Mouse (Mus musculus): ENCODE measurements around the gene Mall.

Gene Mall

DNA sequence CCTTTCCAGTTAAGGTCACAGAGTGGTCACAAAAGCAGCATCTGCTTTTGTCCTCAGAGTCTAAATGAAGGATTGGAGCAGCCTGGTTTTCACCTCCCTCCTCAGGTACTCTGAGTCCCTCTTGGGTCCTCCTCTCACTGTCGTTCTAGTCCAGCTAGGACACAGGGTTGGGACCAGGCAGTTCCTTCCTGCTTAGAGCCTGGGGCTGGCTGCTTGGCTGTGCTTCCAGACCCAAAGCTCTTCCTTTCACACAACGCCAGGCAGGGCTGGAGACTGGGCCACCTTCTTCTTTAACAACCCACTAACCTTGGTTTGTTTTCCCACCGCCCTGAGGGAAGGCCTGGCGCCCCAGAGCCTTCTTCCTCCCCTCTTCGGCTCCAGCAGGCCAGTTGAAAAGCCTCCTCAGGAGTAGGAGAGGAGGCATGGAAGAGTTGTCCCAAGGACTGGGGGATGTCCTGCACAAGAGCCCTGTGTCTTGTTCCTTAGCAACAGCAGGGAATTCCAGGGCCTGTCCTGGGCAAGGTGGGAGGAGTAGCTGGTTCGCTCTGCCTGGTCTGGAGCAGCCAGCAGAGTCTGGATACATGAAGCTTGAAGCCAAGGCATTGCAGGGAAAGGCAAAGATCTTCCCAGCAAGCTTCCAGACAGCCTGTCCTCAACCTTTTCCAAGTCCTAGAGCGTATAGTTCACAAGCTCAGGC lies 717 bp upstream of the Mall start:
- WGBS: 68% methylated on average over 7 of the region's 7 CpGs

- WGBS: 61% methylated on average over 15 of the region's 15 CpGs
These were observed 876 bp downstream of the Mall start for GRCm38 (mm10) chr2:127728661-127729450.

- 74% methylated on average over 6 of the region's 6 CpGs for WGBS
These were observed 1.6 kb downstream of the Mall start for GRCm38 (mm10) chr2:127728146-127728545.

- 68% methylated on average over 4 of the region's 4 CpGs for WGBS
These were observed 6.5 kb downstream of the Mall start for GRCm38 (mm10) chr2:127723193-127723592.

DNA sequence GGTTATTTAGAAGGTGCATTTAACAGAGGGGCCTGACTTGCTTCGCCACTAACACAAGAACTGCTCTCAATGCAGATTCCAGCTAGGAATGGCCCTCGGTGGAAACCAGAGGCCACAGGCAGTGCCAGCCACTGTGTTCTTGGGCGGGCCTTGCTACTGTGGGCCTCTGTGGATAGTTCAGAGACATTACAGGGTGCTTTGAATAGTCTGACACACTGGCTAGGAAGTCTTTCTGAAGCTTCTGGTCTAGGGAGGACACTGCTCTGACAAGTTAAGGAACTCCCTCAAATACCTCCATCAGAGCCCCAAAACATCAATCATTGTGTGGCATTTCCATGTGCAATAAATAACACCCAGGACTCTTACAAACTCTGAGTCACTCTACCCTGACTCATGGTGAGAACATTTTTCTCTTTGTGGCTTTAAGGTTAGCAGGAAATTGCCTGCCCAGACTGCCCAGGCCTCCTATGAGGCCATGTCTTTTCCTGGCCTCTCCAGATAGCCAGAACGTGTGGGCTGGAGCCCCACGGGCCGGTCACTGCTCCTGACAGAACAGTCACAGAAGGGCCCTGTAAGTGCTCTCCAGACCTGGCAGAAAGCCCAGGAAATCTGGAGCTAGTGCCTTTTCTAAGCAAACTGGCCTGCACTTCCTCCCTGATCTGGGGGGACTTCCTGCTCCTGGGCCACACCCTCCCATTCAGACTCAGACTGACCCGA lies 7.4 kb downstream of the Mall start:
- WGBS: 46% methylated on average over 7 of the region's 7 CpGs

DNA sequence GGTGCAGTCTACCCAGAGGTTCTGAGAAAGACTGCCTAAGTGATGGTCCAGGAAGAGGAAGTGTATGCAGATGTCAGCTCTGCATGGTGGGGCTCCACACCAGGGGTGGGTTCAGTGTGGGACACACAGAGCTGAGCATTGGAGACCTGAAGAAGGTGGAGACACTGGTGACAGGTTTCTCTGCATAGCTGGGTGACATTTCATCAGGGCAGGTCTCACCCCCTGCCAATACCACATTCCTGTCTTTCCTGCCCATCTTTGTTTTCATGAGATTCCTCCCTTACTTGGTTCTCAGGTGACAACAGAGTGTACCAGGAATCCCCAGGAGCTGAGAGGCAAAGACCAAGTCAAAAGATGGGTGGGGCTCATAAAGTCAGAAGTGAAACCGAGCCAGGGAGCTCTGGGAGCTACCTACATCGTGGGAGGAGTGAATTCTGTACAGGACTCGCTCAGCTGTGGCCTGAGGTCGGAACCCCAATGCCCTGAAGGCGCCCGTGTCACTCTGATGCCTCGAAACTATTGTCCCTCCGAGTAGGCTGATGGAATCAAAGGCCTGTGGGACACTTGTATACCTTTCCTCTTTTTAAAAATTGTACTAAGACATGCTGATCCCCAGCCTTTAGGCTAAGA lies 10.8 kb downstream of the Mall start:
- 84% methylated on average over 8 of the region's 8 CpGs for WGBS

DNA sequence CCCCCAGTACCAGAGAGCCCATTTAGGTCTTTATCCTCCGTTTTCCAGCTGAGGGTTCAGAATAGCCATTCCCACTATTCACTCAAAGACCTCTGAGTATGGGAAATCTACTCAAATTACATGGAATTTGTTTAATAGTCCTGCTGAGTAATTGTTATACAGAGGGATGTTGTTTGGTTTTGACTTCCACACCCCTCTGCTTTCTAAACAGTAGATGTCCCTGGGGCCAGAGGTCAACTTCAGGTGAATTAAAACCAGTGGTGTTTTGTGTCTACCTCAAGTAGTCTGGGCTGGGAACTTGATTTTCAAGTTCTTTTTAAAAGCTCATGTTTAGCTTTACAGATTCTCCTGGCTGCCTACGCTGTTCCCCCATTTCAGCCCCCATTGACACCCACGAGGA lies 15.0 kb downstream of the Mall start:
- WGBS: 64% methylated on average over 3 of the region's 3 CpGs

DNA sequence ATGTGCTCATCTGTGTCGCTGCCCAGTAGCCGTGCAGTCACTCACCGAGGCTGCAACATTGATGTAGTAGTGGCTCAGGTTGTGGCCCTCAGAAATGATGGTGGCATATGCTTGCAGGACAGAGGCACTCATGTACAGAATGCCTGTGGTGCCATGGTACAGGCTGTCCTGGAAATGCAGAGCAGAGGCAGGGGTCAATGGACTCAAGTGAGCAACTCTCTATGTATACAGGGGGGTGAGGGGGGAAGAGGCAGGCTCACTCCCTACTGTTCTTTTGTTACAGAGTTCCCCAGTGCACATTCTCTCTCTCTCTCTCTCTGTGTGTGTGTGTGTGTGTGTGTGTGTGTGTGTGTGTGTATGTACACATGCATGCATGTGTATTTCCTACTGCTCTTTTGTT lies 20.9 kb downstream of the Mall start:
- 81% methylated on average over 3 of the region's 3 CpGs for WGBS

DNA sequence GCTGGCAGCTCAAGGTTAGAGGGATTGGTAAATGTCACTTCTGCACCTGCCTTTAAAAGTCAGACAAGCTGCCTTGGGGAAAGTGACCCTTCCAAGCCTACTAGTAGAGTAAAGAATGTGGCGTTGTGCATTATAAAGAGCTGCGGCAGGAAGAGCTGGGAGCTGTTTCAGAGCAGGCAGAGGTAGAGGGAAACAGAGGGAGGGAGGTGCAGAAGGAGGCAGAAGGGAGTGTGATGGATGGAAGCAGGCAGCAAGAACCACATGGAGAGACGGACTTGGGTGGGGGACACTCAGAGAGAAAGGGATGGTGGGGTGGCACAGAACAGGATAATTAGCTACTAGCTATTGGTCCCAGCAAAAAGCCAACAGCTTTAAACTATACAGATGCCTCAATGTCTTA lies 21.7 kb downstream of the Mall start:
- WGBS: 77% methylated on average over 3 of the region's 3 CpGs

GRCm38 (mm10) chr2:127705267-127705666 lies 24.5 kb downstream of the Mall start:
- 88% methylated on average over 6 of the region's 6 CpGs for WGBS

- WGBS: 88% methylated on average over 4 of the region's 4 CpGs
These were observed 40.5 kb downstream of the Mall start for GRCm38 (mm10) chr2:127689239-127689638.

GRCm38 (mm10) chr2:127683687-127684331 lies 45.9 kb downstream of the Mall start:
- WGBS: 39% methylated on average over 12 of the region's 12 CpGs

DNA sequence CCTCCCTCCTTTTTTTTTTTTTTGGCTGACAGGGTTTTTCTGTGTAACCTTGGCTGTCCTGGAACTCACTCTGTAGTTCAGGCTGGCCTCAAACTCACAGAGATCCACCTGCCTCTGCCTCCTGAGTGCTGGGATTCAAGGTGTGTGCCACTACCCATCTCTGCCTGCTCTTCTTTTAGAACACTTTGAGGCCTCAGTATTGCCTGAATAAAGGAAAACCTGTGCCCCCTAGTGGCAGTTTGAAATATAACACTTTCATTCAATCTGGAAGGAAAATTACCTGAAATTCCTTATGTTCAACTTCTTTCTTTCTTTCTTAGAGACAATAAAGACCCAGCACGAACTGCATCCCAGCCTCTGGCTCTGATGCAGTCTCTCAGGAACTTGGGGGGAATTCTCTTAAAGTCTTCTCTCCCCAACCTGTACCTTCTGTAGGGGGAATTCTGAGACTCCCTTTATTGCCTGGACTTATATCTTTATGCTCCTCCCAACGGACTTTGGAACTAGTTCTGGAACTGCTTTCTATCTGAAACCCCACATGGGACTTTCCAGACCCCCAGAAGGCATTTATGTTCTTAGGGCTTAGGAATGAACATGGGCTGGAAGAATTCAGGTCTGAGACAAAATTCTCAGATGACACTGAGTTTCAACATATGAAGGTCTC lies 61.8 kb downstream of the Mall start:
- WGBS: 26% methylated on average over 2 of the region's 2 CpGs

- 63% methylated on average over 2 of the region's 2 CpGs for WGBS
These were observed 67.0 kb downstream of the Mall start for GRCm38 (mm10) chr2:127662708-127663107.

DNA sequence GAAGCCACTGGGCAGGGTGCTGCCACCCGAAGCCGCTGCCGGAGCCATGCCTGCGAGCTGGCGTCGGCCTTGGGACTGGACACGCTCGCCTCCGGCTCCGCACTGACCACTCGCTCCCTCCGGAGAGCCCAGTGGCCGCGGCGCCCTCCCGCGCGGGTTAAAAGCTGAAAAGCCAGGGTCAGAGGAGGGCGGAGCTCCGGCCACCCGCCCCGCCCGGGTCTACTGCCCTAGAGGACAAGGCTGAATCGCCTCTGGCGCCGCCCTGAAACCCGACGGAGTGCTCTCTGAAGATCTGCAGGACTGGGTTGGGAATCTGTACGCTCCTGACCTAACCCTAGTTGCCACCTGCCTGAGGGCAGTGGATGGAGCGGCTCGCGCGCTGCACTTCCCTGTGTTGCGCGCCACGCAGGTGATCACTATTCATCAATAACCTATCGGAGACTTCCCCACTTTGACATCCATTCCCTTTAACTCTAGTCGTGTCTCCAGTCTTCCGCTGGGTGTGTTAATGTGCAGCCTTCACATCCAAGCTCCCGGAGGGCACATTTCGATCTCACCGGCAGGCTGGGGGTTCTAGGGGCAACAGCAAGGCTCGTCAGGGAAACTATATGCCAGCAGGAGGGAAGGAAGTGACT lies 73.5 kb downstream of the Mall start, which contains the start of gene Mal:
TSS of gene Mal (minus strand) at position 610 of the 635 bp plus-strand sequence.
- WGBS: 1% methylated on average over 43 of the region's 43 CpGs

DNA sequence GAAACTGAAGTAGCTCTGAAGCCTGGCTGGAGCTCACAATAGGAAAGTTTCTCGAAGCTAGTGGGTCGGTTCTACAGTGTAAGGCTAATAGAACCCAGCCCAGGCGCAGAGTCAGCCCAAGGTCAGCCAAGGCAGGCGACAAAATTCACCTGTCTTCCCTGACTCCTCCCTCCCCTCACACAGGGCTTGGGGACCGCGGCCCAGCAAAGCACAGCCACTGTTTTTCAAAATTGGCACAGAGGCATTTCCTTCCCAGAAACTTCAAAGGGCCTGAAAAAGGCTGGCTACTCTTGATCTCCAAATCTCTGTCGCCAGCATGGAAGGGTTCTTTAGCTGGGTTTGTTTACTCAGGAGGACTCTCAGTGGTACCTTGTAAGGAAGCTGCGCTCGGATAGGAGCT lies 74.3 kb downstream of the Mall start:
- WGBS: 19% methylated on average over 9 of the region's 9 CpGs

GRCm38 (mm10) chr2:127654786-127655185 lies 74.9 kb downstream of the Mall start:
- WGBS: 53% methylated on average over 3 of the region's 3 CpGs
